Mouse (Mus musculus): Measurements from ENCODE around the gene Fto.

The Fto gene

DNA sequence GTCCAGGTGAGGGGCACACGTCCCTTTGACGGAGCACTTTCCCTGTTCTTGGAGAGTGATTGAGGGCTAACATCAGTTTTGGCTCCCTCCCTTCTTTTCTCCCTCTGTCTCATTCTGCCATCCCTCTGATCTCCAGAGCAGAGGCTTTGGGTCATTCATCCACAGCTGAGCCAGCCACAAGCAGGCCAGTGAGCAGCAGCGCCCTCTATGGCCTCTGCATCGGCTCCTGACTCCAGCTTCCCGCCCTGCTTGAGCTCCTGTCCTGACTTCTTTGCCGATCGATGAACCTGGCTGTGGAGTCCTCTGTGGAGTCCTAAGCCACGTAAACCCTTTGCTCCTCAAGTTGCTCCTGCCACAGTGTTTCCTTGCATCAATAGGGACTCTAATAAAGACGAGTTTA is 10.9 kb downstream of the Fto start:
- DNase-seq (ENCODE audit: low read depth), result no peak

DNA sequence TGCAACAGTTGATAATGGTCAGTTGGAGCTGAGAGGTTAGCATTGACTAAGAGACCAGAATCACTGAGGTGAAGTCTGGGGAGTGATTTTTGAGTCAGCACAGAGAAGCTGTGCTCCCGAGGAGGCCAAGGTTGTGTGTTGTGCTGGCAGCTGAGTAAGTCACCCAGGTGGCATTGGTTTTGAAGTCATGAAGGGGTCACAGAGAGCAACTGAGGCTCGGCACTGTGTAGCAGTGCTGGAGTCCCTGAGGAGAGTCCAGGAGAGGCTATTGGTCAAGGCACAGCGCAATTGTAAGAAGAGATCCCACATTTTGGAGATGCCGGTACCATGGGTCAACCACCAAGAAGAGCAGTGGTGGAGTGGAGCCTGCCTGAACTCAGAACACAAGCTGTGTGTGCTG is 11.6 kb downstream of the Fto start:
- no peak for DNase-seq (ENCODE audit: low read depth)

DNA sequence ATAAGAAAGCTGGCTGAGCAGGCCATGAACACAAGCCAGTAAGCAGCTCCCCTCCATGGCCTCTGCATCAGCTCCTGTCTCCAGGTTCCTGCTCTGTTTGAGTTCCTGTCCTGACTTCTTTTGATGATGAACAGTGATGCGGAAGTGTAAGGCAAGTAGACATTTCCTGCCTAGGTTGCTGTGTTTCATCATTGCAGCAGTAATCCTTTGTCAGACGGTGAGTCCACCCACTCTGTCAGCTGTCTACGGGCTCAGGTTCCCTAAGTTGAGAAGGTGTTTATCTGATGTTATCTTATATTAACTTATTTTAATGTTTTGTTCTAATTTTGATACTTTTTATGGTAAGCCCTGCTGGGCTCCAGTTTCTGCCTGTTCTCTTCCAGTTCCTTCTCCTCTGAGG is 12.7 kb downstream of the Fto start:
- DNase-seq (ENCODE audit: low read depth), result peak; percentile 33

DNA sequence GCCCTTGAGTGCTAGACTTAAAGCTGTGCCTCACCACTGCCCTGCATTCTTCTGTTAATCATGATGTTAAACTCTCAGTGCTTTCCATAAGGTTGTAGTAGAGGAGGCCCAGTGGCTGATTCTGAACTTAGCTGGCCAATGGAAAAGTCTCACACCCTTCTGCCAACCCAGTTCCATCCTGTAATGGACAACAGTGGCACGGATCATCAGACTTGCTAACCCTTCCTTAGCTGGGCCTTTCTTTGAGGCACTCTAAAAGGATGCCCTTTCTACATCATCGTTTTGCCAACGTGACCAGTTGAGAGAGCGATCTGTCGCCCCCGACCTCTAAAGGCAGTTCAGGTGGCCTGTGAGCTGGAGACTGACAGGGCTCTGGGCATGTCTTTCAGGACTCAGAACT is 13.6 kb downstream of the Fto start:
- DNase-seq (ENCODE audit: low read depth), result no peak

DNA sequence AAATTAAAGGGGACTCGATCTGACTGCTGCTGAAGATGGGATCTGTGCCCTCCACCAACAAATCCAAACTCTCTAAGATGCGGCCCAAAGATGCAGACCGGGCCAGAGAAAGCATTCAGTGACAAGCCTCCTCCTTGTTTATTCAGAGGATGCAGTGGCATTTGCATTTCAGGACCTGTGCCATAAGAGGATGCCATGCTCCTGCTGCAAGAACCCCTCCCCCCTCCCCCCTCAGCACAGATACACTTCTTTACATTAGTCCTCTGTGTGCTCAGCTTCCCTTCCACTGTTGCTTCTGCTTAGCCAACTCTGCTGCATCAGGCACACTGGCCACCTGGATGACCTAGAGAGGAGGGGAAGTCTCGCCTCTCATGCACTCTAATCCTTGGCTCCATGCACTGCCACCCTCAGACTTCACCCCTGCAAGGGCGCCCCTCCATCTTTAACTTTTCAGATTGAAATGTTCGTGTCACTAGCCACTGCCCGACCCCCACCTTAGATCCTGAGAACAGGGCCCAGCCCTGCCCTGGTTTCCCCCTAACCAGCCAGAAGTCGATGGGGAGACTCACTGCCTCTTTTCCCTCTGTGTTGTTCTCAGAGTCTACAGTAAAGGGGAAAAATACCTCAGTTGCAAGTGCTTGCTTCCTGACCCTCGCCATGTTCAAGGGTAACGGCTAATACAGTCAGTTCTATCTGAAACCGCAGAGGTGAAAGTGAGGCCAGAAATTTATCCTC is 14.3 kb downstream of the Fto start:
- no peak for DNase-seq (ENCODE audit: low read depth)

DNA sequence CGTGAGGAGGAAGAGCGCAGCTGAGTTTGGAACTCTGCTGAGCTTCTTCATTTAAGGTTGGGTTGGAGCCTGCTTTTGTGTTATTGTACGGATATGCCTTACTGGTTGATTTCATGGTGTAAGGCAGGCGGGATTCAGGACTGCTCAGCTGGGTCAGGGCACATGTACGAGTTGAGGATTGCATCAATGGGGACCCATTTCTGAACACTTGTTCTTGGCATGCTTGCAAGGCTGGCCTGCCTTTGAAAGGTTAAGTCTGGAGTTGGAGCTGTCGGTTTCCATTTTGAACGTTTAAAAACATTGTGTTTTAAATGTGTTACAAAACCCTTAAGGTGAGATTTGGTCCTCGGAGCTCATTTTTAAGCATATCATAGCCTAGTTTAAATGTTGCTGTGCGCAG is 15.7 kb downstream of the Fto start:
- no peak for DNase-seq (ENCODE audit: low read depth)

DNA sequence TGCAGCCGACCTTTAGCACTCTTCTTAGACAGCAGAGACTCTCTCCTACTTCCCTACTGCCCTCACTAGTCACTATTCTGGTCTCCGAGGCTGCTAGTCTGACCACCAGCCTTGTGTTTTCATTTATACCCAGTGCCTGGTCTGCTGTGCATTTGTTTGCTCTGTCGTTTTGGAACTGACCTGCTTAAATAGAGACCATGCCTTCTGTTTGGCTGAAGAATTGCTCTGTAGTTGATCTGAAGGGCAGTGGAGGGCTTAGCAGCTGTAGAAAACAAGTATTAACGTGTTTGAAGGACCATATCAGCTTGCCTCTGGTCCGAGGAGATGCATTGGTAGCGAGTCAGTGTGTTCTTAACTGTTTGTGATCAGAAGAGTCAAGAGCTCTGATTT is 16.1 kb downstream of the Fto start:
- DNase-seq (ENCODE audit: low read depth), result no peak

DNA sequence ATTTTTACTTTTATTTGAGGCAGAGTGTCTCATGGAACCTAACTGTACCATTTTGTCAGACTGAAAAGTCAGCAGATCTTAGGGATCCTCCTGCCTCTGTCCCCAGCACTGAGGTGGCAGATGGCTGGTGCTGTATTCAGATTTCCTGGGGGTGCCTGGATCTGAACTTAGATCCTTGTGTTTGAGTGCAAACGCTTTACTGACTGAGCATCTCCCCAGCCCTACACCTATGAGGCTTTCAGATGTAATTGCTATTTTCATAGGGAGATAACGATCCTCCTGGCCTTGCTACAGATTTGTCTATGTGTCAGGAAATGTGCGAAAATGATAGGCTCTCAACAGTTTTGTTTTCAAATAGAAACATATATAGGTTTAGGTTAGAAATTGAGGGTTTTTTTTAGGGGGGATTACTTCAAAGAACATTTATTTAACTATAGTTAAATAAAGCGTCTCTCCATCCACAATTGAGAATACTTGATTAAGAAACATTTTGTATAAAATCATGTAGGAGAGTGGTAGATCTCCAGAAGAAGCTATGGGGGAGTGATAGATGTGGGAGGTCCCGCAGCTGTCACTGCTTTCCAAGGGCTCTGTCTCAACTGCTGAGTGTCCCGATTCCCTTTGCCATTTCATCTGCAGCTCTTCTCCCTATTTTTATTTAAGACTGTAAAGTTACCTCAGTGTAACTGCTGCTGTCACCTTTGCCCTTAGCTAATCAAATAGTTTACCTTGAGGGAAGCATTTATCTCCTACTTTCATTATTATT is 25.2 kb downstream of the Fto start:
- DNase-seq (ENCODE audit: low read depth), result no peak

DNA sequence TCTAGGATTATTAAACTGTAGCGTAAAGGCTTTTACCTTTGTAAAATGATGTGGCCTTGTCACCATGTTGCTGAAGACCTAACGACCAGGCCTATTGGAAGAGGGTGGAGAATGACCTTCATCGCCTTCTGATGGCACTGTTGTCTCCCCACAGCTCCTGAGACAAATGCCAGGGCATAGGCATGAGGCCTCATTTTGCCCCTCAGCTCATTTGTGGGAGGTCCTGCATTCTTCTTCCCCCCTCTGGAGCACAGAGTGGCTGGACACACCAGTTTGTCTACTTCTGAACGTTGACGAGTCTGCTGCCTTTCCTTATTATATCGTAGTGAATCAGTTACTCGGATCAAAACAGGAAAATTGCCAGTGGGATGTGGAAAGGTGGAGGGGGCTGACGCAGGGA is 26.3 kb downstream of the Fto start:
- no peak for DNase-seq (ENCODE audit: low read depth)

DNA sequence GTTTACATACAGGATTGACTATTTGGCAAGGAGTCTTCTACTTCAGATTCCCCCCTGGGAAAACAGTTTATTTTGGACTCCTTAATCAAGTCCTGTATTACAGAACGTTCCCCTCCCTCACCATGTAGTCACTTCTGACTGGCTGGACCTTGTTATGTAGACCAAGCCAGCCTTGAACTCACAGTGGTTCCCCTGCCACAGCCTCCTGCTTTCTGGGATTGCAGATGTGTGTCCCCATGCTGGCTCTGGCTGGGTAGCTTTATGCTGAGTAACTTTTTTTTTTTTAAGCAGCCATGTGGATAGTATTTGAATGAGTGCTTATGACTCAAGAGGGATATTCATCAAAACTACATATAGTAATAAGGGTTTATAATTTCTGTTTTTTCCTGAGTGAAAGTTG is 27.4 kb downstream of the Fto start:
- no peak for DNase-seq (ENCODE audit: low read depth)

DNA sequence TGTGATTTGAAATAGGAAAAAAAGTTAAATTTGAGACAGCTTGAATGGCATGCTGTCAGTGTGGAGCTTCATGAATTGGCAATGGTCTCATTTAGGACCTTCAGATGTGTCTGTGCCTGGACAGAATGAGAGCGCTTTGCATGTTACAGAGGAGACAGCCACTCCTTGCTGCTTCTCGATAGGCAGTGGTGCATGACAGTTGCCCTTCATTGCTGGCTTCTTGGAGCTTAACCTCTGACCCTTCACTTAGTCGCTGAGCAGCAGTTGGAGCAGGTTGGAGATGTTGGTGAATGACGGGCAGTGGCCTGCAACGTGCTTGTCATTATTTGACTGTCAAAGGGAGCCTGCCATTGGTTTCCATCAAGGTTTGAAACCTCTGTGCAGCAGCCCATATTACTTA is 28.9 kb downstream of the Fto start:
- DNase-seq (ENCODE audit: low read depth), result no peak

DNA sequence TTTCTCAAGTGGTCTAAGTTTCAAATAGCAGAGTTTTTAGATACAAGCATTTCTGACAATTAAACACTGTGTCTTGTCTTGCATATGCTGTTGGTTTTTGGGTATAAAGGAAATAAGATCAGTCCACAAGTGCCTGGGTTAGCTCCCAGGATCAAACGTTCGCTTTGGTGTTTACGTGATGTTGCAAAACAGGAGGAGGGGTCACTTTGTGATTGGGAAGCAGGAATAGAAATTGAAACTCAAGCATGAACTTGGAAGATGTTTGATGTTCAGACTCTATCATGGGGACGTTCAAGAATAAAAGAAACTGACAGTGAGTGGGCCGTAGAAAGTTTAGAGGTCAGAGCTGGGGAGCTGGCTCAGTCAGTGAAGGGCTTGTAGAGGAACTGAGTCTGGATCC is 29.5 kb downstream of the Fto start:
- no peak for DNase-seq (ENCODE audit: low read depth)

DNA sequence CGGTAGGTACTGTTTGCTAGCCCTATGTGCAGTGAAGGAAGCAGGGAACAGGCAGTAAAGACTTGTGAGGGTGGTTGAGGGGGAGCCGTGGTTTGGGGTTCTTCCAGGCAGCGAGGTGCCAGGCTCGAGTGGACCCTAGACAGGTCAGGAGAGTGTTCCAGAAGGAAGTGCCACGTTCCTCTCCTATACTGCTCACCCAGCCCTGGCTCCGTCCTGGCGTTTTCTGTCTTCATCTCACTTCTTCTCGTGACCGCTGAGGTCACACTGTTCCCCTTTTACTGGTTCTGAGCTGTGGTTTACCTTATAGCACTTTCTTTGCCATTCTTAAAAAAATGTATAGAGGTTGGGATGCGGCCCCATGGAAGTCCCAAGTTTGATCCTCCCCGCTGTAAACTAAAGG is 31.3 kb downstream of the Fto start:
- no peak for DNase-seq (ENCODE audit: low read depth)

DNA sequence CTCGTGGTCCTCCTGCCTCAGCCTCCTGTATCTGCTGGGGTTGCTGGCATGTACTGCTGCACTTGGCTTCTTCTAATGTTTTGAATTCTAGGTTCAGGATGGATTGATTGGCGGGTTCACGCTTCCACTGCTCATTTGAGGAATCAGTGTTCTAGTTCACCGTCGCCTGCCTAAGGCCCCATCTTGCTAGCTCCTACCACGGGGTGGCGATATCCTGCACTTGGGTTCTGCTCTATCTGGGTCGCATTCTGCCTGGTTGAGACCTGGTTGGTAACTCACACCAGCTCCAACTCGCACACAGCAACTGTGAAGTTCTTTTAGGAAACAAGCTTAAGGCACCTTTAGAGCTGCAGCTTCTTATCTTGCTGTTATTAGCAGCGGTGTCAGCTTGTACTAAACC is 33.8 kb downstream of the Fto start:
- no peak for DNase-seq (ENCODE audit: low read depth)

DNA sequence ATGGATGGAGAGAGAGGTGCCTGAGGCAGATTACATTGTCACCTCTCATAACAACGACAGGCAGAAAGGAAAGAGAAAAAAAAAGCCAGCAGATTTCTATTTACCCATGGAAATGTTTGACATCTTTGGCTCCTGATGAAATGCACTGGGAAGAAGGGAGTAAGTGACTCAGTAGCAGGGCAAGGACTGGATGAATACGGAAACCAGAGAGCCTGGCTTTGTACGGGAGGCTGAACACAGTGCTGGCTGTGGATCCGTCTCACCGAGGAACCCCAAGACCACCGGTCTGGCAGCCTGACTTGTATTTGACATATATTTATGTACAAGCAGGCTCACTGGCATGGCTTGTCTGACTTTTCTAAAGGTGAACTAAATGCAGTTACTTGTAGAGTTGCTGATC is 34.3 kb downstream of the Fto start:
- no peak for DNase-seq (ENCODE audit: low read depth)

DNA sequence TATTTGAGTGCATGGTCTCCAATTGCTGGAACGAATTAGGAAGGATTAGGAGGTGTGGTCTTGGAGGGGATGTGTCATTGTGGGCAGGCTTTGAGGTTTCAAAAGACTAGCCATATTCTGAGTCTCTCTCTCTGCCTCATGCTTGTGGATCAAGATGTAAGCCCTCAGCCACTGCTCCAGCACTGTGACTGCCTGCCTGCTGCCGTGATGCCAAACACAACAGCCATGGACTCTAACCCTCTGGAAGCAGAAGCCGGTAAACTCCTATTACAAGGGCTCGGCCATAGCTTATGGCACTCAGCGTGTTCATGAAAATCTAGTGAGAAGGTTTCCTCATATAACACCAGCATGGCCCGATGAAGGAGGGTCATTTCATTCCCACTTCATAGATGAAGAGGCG is 36.5 kb downstream of the Fto start:
- DNase-seq (ENCODE audit: low read depth), result no peak

DNA sequence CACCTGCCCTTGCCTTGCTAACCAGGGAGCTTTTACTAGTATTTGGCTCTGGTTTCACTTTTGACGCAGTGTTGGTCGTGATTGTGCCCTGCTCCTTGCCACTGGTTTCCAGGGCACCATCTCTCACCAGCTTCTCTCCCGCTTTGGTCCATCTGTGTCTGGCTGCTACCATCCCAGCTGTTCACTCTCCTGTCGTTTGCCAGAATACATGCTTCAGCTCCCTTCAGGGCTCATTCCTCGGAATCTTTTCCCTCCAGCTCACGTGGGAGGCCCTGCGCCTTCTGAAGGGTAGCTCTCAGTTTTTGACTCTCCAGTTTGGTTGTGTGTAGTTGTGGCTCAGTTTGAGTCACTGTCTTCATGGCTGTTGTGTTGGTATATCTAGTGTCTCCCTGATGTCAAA is 37.3 kb downstream of the Fto start:
- no peak for DNase-seq (ENCODE audit: low read depth)

DNA sequence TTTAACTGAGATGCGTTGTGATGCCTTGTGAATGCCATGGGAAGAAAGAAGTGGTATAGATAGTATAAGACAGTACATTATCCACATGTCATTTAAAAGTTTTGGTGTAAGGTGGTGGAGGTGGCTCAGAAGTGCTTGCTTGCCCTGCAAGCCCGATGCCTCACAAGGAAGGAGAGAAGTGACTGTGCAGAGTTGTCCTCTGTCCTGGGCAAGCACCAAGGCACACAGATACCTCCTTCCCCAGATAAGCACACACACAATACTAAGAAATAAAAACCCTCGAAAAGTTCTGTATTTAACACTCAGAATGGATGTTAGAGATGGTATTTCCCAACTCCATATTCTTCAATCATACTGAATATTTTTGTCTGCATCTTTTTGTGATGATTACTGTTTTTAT is 39.3 kb downstream of the Fto start:
- DNase-seq (ENCODE audit: low read depth), result no peak

DNA sequence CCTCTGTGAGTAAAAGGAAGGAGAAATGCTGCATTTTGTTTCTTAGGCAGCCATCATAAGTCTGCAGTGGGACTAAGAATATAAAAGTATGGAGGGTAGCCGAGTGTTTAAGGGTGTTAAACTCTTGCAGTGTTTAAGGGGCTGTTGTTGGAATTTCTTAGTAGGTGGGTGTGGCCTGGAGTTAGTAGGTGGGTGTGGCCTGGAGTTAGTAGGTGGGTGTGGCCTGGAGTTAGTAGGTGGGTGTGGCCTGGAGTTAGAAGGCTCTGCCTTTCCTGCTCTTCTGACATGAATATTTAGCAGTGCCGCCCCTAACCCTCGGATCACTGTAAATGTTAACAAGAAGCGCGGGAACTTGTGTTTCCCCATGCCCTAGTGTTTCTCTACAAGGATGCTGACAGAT is 39.7 kb downstream of the Fto start:
- no peak for DNase-seq (ENCODE audit: low read depth)

DNA sequence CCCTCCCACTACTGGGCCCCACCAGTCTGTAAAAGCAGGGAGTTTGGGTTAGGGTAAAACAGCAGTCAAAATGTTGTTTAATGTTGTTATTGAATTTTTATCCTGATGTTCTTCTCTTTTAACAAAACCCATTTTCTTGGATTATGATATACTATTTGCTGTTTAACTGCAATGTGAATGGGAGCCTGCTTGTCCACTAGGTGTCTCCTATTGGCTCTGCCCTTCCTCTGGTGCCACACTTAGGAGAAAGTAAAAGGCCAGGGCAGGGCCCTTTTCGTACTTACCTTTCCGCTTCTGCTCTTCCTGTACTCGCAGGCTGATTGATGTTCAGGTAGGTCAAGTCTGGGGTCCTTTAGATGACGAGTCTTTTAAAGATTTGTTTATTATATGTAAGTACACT is 40.6 kb downstream of the Fto start:
- no peak for DNase-seq (ENCODE audit: low read depth)

DNA sequence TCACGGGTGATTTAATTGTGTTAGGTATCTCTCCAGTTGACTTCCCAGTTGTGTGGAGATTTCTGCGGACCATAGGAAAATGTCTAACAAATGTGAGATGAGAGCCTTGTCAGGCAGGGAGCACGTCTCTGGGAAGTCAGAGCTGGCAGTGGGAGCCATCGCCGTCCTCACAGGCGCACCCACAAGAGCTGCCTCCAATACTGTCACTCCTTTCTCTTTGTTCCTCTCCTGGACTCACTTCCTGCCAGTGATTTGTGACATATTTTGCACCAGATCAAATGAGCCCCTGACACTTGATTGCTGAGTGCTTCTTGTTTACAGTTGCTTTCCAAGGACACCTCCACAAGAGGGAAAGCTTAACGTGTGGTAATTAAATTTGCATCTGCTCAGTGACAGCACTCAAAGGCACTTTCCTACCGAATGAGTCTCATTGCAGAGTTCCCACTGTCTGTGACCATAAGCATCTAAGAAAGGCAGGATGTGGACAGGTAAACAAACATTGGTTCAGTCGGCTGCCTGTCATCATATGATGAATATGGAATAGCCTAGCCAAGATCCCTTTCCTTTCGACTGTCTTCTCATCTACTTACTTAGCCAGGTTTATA is 42.1 kb downstream of the Fto start:
- DNase-seq (ENCODE audit: low read depth), result no peak

DNA sequence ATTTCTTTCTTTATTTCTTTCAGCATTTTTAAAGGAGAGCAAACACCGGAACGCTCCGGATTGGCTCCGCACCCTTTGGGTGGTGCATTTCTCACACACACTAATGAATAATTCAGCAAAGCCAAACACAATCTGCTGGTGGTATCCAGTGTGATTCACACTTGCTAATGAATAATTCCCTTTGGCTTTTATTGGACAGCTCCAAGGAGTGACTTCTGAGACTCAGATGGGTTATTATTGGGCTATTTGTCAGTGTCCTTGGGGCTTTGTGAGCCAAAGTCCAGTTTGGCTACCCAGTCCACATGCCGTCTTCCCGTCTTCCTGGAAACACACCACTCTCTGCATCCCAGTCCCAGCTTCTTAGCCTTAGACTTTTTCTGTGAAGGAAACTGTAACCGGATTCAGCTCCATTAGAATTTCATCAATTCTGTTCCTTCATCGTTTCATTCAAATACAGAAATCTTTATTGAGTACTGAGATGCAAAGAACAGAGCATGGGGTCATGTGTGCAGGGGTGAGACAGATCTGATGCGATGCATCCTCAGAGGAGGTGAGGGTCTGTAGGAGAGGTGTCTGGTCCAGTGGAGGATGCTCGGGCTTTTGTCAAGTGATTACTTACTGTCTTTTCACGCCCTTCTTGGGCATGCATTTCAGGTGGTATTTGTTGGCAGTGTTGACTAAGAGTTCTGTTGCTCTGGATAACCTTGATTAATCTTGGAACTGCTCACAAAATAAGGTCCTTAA is 42.8 kb downstream of the Fto start:
- no peak for DNase-seq (ENCODE audit: low read depth)

DNA sequence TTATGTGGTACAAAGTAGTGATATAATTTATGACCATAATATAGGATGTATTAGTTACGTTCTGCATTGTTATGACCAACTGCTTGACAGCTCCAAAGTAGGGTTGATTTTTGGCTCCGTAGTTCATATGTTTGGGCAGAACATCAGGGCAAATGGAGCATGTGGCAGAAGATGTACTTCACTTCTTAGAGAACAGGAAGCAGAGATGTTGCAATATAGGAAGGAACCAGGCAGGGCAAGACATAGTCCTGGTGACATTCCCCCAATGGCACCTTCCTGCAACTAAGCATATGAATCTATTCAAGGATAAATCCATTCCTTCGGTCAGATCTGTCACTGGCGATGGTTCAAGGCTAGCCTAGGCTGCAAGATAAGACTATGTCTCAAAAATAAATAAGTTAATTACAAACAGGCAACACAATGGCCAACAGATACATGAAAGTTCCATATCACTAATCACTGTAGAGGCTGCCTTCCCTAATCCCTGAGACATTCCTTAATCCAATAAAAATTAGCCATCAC is 44.2 kb downstream of the Fto start:
- no peak for DNase-seq (ENCODE audit: low read depth)

Data from naive thymus-derived CD4-positive, alpha-beta T cell, adult 2 months (primary cell).